Mouse (Mus musculus): ENCODE results near the gene Tmem205. TPM values are rescaled to one million over a fixed set of nuclear protein-coding genes. Genes with fewer than 3 reads are reported as not detected.

Tmem205 gene
- polyA plus RNA-seq (2015; fragmentation: Nextera tagmentation; extraction: Ambion mirVana), result 53.4 and 56.0 TPM in 2 replicates

- ATAC-seq (ENCODE audit: insufficient number of reproducible peaks, low FRiP score, low TSS enrichment, low read depth), result peak; percentile 94
- Histone ChIP-seq H3K9ac (peak within 1 kb of the TSS; percentile 34), H3K27me3 (no peaks in the 10 kb centered on the region), H3K9me3 (no peaks in the 10 kb centered on the region), H3K4me3 (peak within 1 kb of the TSS; percentile 51), H3K36me3 (peaks cover 3% of the 10 kb centered on the region; the same call in 1 of the 2 replicates), H3K4me2 (peak within 1 kb of the TSS; percentile 56), H3K27ac (peak within 1 kb of the TSS; percentile 59), H3K4me1 (peaks cover 17% of the 10 kb centered on the region)
- under 1% methylated on average over 28 of the region's 28 CpGs for WGBS
Measured at GRCm38 (mm10) chr9:21927208-21927753, at the start of gene Tmem205, which contains the start of gene Ccdc159. Gene Tmem205, minus strand, starts transcription at chr9:21927556. Gene Ccdc159, plus strand, starts transcription at chr9:21927471.

GRCm38 (mm10) chr9:21976626-21977175 is 49.3 kb upstream of the Tmem205 start:
- 76% methylated on average over 10 of the region's 10 CpGs for WGBS
- no peak overlapping the region for H3K4me3 ChIP-seq
- H3K4me2 ChIP-seq, result no peak overlapping the region
- H3K27ac ChIP-seq, result no peak overlapping the region
- no peaks in the 10 kb centered on the region for H3K9me3 ChIP-seq
- no peak for ATAC-seq (ENCODE audit: insufficient number of reproducible peaks, low FRiP score, low TSS enrichment, low read depth)
- no peaks in the 10 kb centered on the region for H3K36me3 ChIP-seq
- H3K4me1 ChIP-seq, result no peaks in the 10 kb centered on the region
- no peaks in the 10 kb centered on the region for H3K27me3 ChIP-seq
- no peak overlapping the region for H3K9ac ChIP-seq

GRCm38 (mm10) chr9:21969304-21969703 is 41.9 kb upstream of the Tmem205 start:
- Histone ChIP-seq H3K36me3 (no peaks in the 10 kb centered on the region), H3K27me3 (no peaks in the 10 kb centered on the region), H3K4me1 (no peaks in the 10 kb centered on the region), H3K4me3 (no peak overlapping the region), H3K9ac (no peak overlapping the region), H3K9me3 (no peaks in the 10 kb centered on the region), H3K4me2 (no peak overlapping the region), H3K27ac (no peak overlapping the region)
- 86% methylated on average over 4 of the region's 4 CpGs for WGBS
- ATAC-seq (ENCODE audit: insufficient number of reproducible peaks, low FRiP score, low TSS enrichment, low read depth), result no peak

GRCm38 (mm10) chr9:21968883-21969282 is 41.5 kb upstream of the Tmem205 start:
- ATAC-seq (ENCODE audit: insufficient number of reproducible peaks, low FRiP score, low TSS enrichment, low read depth), result no peak
- Histone ChIP-seq H3K9ac (no peak overlapping the region), H3K27me3 (peaks cover 3% of the 10 kb centered on the region), H3K36me3 (no peaks in the 10 kb centered on the region), H3K4me2 (no peak overlapping the region), H3K4me1 (no peaks in the 10 kb centered on the region), H3K9me3 (no peaks in the 10 kb centered on the region), H3K27ac (no peak overlapping the region), H3K4me3 (no peak overlapping the region)
- WGBS, result 51% methylated on average over 6 of the region's 6 CpGs

GRCm38 (mm10) chr9:21963417-21963816 is 36.1 kb upstream of the Tmem205 start, which contains the start of gene Epor:
Gene Epor, minus strand, starts transcription at chr9:21963506.
- peaks cover 54% of the 10 kb centered on the region for H3K27me3 ChIP-seq
- 28% methylated on average over 8 of the region's 8 CpGs for WGBS
- H3K9ac ChIP-seq, result peak within 1 kb of the TSS; percentile 26

GRCm38 (mm10) chr9:21962416-21963059 is 35.2 kb upstream of the Tmem205 start:
- peak; percentile 53; the same call in 1 of the 2 replicates for ATAC-seq (ENCODE audit: insufficient number of reproducible peaks, low FRiP score, low TSS enrichment, low read depth)
- H3K9me3 ChIP-seq, result no peaks in the 10 kb centered on the region
- H3K27ac ChIP-seq, result no peak overlapping the region
- H3K36me3 ChIP-seq, result no peaks in the 10 kb centered on the region; the same call in 1 of the 2 replicates
- WGBS, result 3% methylated on average over 34 of the region's 34 CpGs
- peaks cover 29% of the 10 kb centered on the region for H3K4me1 ChIP-seq
- H3K4me3 ChIP-seq, result peak overlapping the region; percentile 45
- peak overlapping the region; percentile 26 for H3K9ac ChIP-seq
- peaks cover 54% of the 10 kb centered on the region for H3K27me3 ChIP-seq
- H3K4me2 ChIP-seq, result peak overlapping the region; percentile 92

More at GRCm38 (mm10) chr9:21963417-21963816, 36.1 kb upstream of the Tmem205 start, which contains the start of gene Epor:
- Histone ChIP-seq H3K4me3 (peak within 1 kb of the TSS; percentile 45), H3K27ac (no peak within 1 kb of the TSS), H3K4me2 (peak within 1 kb of the TSS; percentile 92), H3K4me1 (peaks cover 29% of the 10 kb centered on the region), H3K9me3 (no peaks in the 10 kb centered on the region), H3K36me3 (no peaks in the 10 kb centered on the region; the same call in 1 of the 2 replicates)
- 0 out of 2 replicates have a peak, but pooled peaks have one; percentile 9 for ATAC-seq (ENCODE audit: insufficient number of reproducible peaks, low FRiP score, low TSS enrichment, low read depth)

- no peak for ATAC-seq (ENCODE audit: insufficient number of reproducible peaks, low FRiP score, low TSS enrichment, low read depth)
- H3K4me3 ChIP-seq, result peak overlapping the region; percentile 45
- peak overlapping the region; percentile 92 for H3K4me2 ChIP-seq
- WGBS, result 0% methylated on average over 15 of the region's 15 CpGs
- H3K9me3 ChIP-seq, result no peaks in the 10 kb centered on the region
- H3K4me1 ChIP-seq, result peaks cover 29% of the 10 kb centered on the region
- H3K36me3 ChIP-seq, result no peaks in the 10 kb centered on the region; the same call in 1 of the 2 replicates
- peak overlapping the region; percentile 26; the same call in 1 of the 2 replicates for H3K9ac ChIP-seq
- H3K27ac ChIP-seq, result no peak overlapping the region
- H3K27me3 ChIP-seq, result peaks cover 54% of the 10 kb centered on the region
Measured at GRCm38 (mm10) chr9:21962010-21962409, 34.7 kb upstream of the Tmem205 start.

GRCm38 (mm10) chr9:21961366-21961980 is 34.1 kb upstream of the Tmem205 start:
- peak overlapping the region; percentile 92 for H3K4me2 ChIP-seq
- WGBS, result under 1% methylated on average over 35 of the region's 35 CpGs
- ATAC-seq (ENCODE audit: insufficient number of reproducible peaks, low FRiP score, low TSS enrichment, low read depth), result no peak
- H3K4me3 ChIP-seq, result peak overlapping the region; percentile 45
- H3K4me1 ChIP-seq, result peaks cover 32% of the 10 kb centered on the region
- H3K27ac ChIP-seq, result no peak overlapping the region
- H3K9ac ChIP-seq, result no peak overlapping the region
- H3K9me3 ChIP-seq, result no peaks in the 10 kb centered on the region
- peaks cover 54% of the 10 kb centered on the region for H3K27me3 ChIP-seq
- H3K36me3 ChIP-seq, result no peaks in the 10 kb centered on the region; the same call in 1 of the 2 replicates

- no peak overlapping the region for H3K4me3 ChIP-seq
- 12% methylated on average over 26 of the region's 26 CpGs for WGBS
- no peak for ATAC-seq (ENCODE audit: insufficient number of reproducible peaks, low FRiP score, low TSS enrichment, low read depth)
Measured at GRCm38 (mm10) chr9:21960558-21961208, 33.3 kb upstream of the Tmem205 start.

GRCm38 (mm10) chr9:21960135-21960534 is 32.8 kb upstream of the Tmem205 start:
- Histone ChIP-seq H3K27ac (no peak overlapping the region), H3K4me3 (no peak overlapping the region), H3K4me2 (no peak overlapping the region), H3K4me1 (peaks cover 37% of the 10 kb centered on the region), H3K36me3 (no peaks in the 10 kb centered on the region; the same call in 1 of the 2 replicates), H3K27me3 (peaks cover 54% of the 10 kb centered on the region), H3K9me3 (no peaks in the 10 kb centered on the region), H3K9ac (no peak overlapping the region)
- ATAC-seq (ENCODE audit: insufficient number of reproducible peaks, low FRiP score, low TSS enrichment, low read depth), result no peak
- WGBS, result 42% methylated on average over 9 of the region's 9 CpGs

More at GRCm38 (mm10) chr9:21960558-21961208, 33.3 kb upstream of the Tmem205 start:
- no peak overlapping the region for H3K4me2 ChIP-seq
- H3K9me3 ChIP-seq, result no peaks in the 10 kb centered on the region
- no peak overlapping the region for H3K27ac ChIP-seq
- H3K9ac ChIP-seq, result no peak overlapping the region
- no peaks in the 10 kb centered on the region; the same call in 1 of the 2 replicates for H3K36me3 ChIP-seq
- peaks cover 36% of the 10 kb centered on the region for H3K4me1 ChIP-seq
- H3K27me3 ChIP-seq, result peaks cover 54% of the 10 kb centered on the region

- no peak overlapping the region for H3K27ac ChIP-seq
- H3K36me3 ChIP-seq, result no peaks in the 10 kb centered on the region; the same call in 1 of the 2 replicates
- H3K9me3 ChIP-seq, result no peaks in the 10 kb centered on the region
- H3K4me2 ChIP-seq, result no peak overlapping the region
- no peak overlapping the region for H3K9ac ChIP-seq
- ATAC-seq (ENCODE audit: insufficient number of reproducible peaks, low FRiP score, low TSS enrichment, low read depth), result no peak
- H3K27me3 ChIP-seq, result peaks cover 54% of the 10 kb centered on the region
- WGBS, result 85% methylated on average over 7 of the region's 7 CpGs
- H3K4me3 ChIP-seq, result no peak overlapping the region
- peaks cover 39% of the 10 kb centered on the region for H3K4me1 ChIP-seq
Measured at GRCm38 (mm10) chr9:21959244-21959643, 31.9 kb upstream of the Tmem205 start.

Data from limb, embryonic 15.5 days (tissue).